Mouse (Mus musculus) C2C12 (cell line): ENCODE measurements around the gene Otoa.

Experiments used
- CEBPB ChIP-seq: IDR thresholded peaks from one replicate; pipeline ENCODE4 v1.6.1; 2011; ENCODE audit warnings: low read depth, mild to moderate bottlenecking, control low read depth, moderate library complexity
- CTCF ChIP-seq: IDR thresholded peaks from one replicate; pipeline ENCODE4 v1.5.1; 2011; ENCODE audit not compliant: control insufficient read depth, insufficient read depth, insufficient read length
- FOSL1 ChIP-seq: IDR thresholded peaks from one replicate; pipeline ENCODE4 v1.8.0; 2011; ENCODE audit warnings: mild to moderate bottlenecking, low read length; ENCODE audit not compliant: poor library complexity, insufficient read depth, severe bottlenecking
- MAX ChIP-seq: IDR thresholded peaks from one replicate; pipeline ENCODE4 v1.6.1; 2011; ENCODE audit warnings: mild to moderate bottlenecking, control low read depth
- MYOD1 ChIP-seq: IDR thresholded peaks from one replicate; pipeline ENCODE4 v1.6.1; 2011; ENCODE audit warnings: low read depth; ENCODE audit not compliant: control insufficient read depth, insufficient read length
- MYOG ChIP-seq: IDR thresholded peaks from one replicate; pipeline ENCODE4 v1.6.1; 2011; ENCODE audit not compliant: control insufficient read depth, insufficient read length; ENCODE audit errors: extremely low read depth
- USF1 ChIP-seq: IDR thresholded peaks from one replicate; pipeline ENCODE4 v1.6.1; 2011; ENCODE audit warnings: low read depth, mild to moderate bottlenecking, control low read depth, moderate library complexity

DNA sequence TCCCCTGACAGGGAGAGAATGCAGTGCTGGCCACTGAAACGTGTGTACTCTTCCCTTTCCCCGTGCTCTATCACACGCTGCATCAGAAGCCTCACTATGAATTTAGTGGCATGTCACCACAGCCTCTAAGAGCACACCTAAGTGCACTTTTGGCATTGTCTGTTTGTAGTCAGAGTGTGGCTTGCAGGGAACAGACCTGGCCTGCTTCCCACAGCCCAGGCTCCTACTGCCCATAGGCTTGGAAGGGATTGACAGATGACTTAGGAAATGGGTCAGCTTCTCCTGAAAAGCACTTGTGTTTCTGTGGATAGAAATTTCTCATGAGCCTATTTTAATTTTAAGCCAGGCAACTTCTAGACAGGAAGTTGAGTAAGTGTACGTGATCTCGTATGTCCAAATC is 6.0 kb upstream of the Otoa start:
- no peak for TF ChIP-seq CTCF
- no peak for TF ChIP-seq MYOG
- TF ChIP-seq MYOD1, result no peak
- TF ChIP-seq CEBPB, result no peak
- no peak for TF ChIP-seq USF1
- TF ChIP-seq MAX, result no peak
- no peak for TF ChIP-seq FOSL1
